Mouse (Mus musculus) MEL (cell line): ENCODE data around the gene Pih1d2. TPM values are rescaled to one million over a fixed set of nuclear protein-coding genes. Genes with fewer than 3 reads are reported as not detected.

Experiments
- DNase-seq: peaks from one replicate; pipeline ENCODE4 v3.0.0; 2011; ENCODE audit warnings: low read depth, low spot score
- H3K27ac ChIP-seq: 2 replicates; pipeline ENCODE4 v1.5.1; 2012; ENCODE audit warnings: low read depth, mild to moderate bottlenecking, control low read depth, low read length, moderate library complexity; ENCODE audit not compliant: control insufficient read depth
- H3K27me3 ChIP-seq, 2 experiments: fragments of 150-350 bp in 1 of 2; sonication (generic) in 1 of 2; 2 replicates each; pipeline ENCODE4 v1.6.1; 2012; ENCODE audit warnings: low read length in 2 of 2, mild to moderate bottlenecking in 2 of 2, improper control_type of control experiment in 1 of 2, moderate library complexity in 1 of 2; ENCODE audit not compliant: insufficient read depth in 2 of 2, control insufficient read depth in 1 of 2
- H3K36me3 ChIP-seq, 2 experiments: 2 replicates each; pipeline ENCODE4 v1.6.1; 2012 to 2014; ENCODE audit warnings: low read length in 2 of 2, improper control_type of control experiment in 1 of 2, inconsistent platforms in 1 of 2, mild to moderate bottlenecking in 1 of 2; ENCODE audit not compliant: insufficient read depth in 2 of 2, control insufficient read depth in 1 of 2
- H3K4me1 ChIP-seq, 2 experiments: fragments of 150-350 bp in 1 of 2; sonication (generic) in 1 of 2; 2 replicates each; pipeline ENCODE4 v1.6.1; 2012; ENCODE audit warnings: low read length in 2 of 2, improper control_type of control experiment in 1 of 2, mild to moderate bottlenecking in 1 of 2; ENCODE audit not compliant: insufficient read depth in 2 of 2, control insufficient read depth in 1 of 2
- H3K4me3 ChIP-seq, 2 experiments: fragments of 150-350 bp in 1 of 2; sonication (generic) in 1 of 2; 2 replicates each; pipeline ENCODE4 v1.5.1; 2012; ENCODE audit warnings: low read depth in 2 of 2, low read length in 2 of 2, mild to moderate bottlenecking in 2 of 2, moderate library complexity in 2 of 2, control low read depth in 1 of 2, improper control_type of control experiment in 1 of 2; ENCODE audit not compliant: control insufficient read depth in 1 of 2, insufficient read depth in 1 of 2
- H3K79me2 ChIP-seq: 2 replicates; pipeline ENCODE4 v1.6.1; 2012; ENCODE audit warnings: mild to moderate bottlenecking, low read length, moderate library complexity; ENCODE audit not compliant: control insufficient read depth, poor library complexity, insufficient read depth
- H3K9ac ChIP-seq: 2 replicates; pipeline ENCODE4 v1.6.1; 2012; ENCODE audit warnings: low read depth, mild to moderate bottlenecking, control low read depth, low read length, moderate library complexity; ENCODE audit not compliant: control insufficient read depth, poor library complexity, severe bottlenecking
- H3K9me3 ChIP-seq: fragments of 150-350 bp; sonication (generic); replicated peaks from 2 replicates; pipeline ENCODE4 v1.6.1; 2012; ENCODE audit warnings: mild to moderate bottlenecking, low read length, improper control_type of control experiment, moderate library complexity; ENCODE audit not compliant: insufficient read depth
- BHLHE40 ChIP-seq: IDR thresholded peaks from 2 replicates; pipeline ENCODE4 v1.6.1; 2012; ENCODE audit warnings: low read depth, mild to moderate bottlenecking, inconsistent platforms, low read length, improper control_type of control experiment, borderline replicate concordance
- CTCF ChIP-seq, 3 experiments: IDR thresholded peaks in 2 of 3; conservative IDR thresholded peaks in 1 of 3; 2 replicates each; pipeline ENCODE4 v1.5.1; 2011 to 2012; ENCODE audit warnings: low read length in 3 of 3, low read depth in 2 of 3, mild to moderate bottlenecking in 2 of 3, improper control_type of control experiment in 1 of 3, inconsistent platforms in 1 of 3, mixed read lengths in 1 of 3, moderate library complexity in 1 of 3; ENCODE audit not compliant: control insufficient read depth in 1 of 3, insufficient read depth in 1 of 3, poor library complexity in 1 of 3, severe bottlenecking in 1 of 3
- EP300 ChIP-seq, 2 experiments: IDR thresholded peaks; 2 replicates each; pipeline ENCODE4 v1.6.1; 2011; ENCODE audit warnings: improper control_type of control experiment in 2 of 2, low read length in 2 of 2, low read depth in 1 of 2, mild to moderate bottlenecking in 1 of 2
- ETS1 ChIP-seq: IDR thresholded peaks from 2 replicates; pipeline ENCODE4 v1.6.1; 2012; ENCODE audit warnings: low read depth, mild to moderate bottlenecking, inconsistent platforms, low read length, improper control_type of control experiment, moderate library complexity
- HCFC1 ChIP-seq: IDR thresholded peaks from 2 replicates; pipeline ENCODE4 v1.6.1; 2012; ENCODE audit warnings: low read depth, mild to moderate bottlenecking, inconsistent platforms, low read length, improper control_type of control experiment, moderate library complexity
- MAX ChIP-seq: IDR thresholded peaks from 2 replicates; pipeline ENCODE4 v1.6.1; 2011; ENCODE audit warnings: low read length, improper control_type of control experiment
- NELFE ChIP-seq: IDR thresholded peaks from 2 replicates; pipeline ENCODE4 v1.6.1; 2011; ENCODE audit warnings: low read depth, low read length, improper control_type of control experiment
- POLR2A ChIP-seq, 2 experiments: IDR thresholded peaks; 2 replicates each; pipeline ENCODE4 v1.6.1; 2011 to 2012; ENCODE audit warnings: low read length in 2 of 2, mild to moderate bottlenecking in 2 of 2, control low read depth in 1 of 2, improper control_type of control experiment in 1 of 2, low read depth in 1 of 2, moderate library complexity in 1 of 2; ENCODE audit not compliant: control insufficient read depth in 1 of 2, insufficient read depth in 1 of 2, poor library complexity in 1 of 2
- POLR2AphosphoS2 ChIP-seq: IDR thresholded peaks from 2 replicates; pipeline ENCODE4 v1.6.1; 2011; ENCODE audit warnings: low read length, improper control_type of control experiment
- RAD21 ChIP-seq: IDR thresholded peaks from 2 replicates; pipeline ENCODE4 v1.6.1; 2011; ENCODE audit warnings: mild to moderate bottlenecking, low read depth, low read length, improper control_type of control experiment
- RCOR1 ChIP-seq: IDR thresholded peaks from 2 replicates; pipeline ENCODE4 v1.6.1; 2012; ENCODE audit warnings: low read depth, mild to moderate bottlenecking, inconsistent platforms, low read length, improper control_type of control experiment
- SIN3A ChIP-seq: IDR thresholded peaks from 2 replicates; pipeline ENCODE4 v1.6.1; 2012; ENCODE audit warnings: low read length, improper control_type of control experiment, inconsistent platforms
- SMC3 ChIP-seq: IDR thresholded peaks from 2 replicates; pipeline ENCODE4 v1.6.1; 2011; ENCODE audit warnings: low read depth, low read length, improper control_type of control experiment
- UBTF ChIP-seq: IDR thresholded peaks from 2 replicates; pipeline ENCODE4 v1.6.1; 2012; ENCODE audit warnings: low read depth, mild to moderate bottlenecking, inconsistent platforms, low read length, improper control_type of control experiment, moderate library complexity, borderline replicate concordance; ENCODE audit not compliant: insufficient read depth
- USF1 ChIP-seq: IDR thresholded peaks from 2 replicates; pipeline ENCODE4 v1.6.1; 2014; ENCODE audit warnings: low read depth, mild to moderate bottlenecking, inconsistent platforms, low read length, improper control_type of control experiment, moderate library complexity
- ZC3H11A ChIP-seq: IDR thresholded peaks from 2 replicates; pipeline ENCODE4 v1.6.1; 2012; ENCODE audit warnings: low read depth, mild to moderate bottlenecking, inconsistent platforms, low read length, improper control_type of control experiment
- ZKSCAN1 ChIP-seq: IDR thresholded peaks from 2 replicates; pipeline ENCODE4 v1.6.1; 2012; ENCODE audit warnings: low read depth, mild to moderate bottlenecking, inconsistent platforms, low read length, improper control_type of control experiment, moderate library complexity
- ZMIZ1 ChIP-seq: IDR thresholded peaks from 2 replicates; pipeline ENCODE4 v1.6.1; 2012; ENCODE audit warnings: low read depth, mild to moderate bottlenecking, inconsistent platforms, low read length, improper control_type of control experiment, moderate library complexity
- polyA plus RNA-seq, 2 experiments: library from polyadenylated mRNA; stranded (reverse) in 1 of 2; unstranded in 1 of 2; fragments of >175 nt in 1 of 2; fragments of >200 nt in 1 of 2; gene quantifications; 2 replicates each; pipeline versions ENCODE4 v1.2.1 to v1.2.4; 2012; ENCODE audit warnings: low replicate concordance in 2 of 2, low read depth in 1 of 2; ENCODE audit not compliant: insufficient read length in 2 of 2, insufficient read depth in 1 of 2, missing spikeins in 1 of 2
- total RNA-seq: library from RNA; depleted of rRNA; stranded (reverse); fragments of 300-350 nt; gene quantifications from 2 replicates; pipeline ENCODE4 v1.2.3, GENCODE M21; 2012

Pih1d2 gene
- total and polyA plus RNA-seq, 3 experiments: 4.6 to 5.3 TPM; not detected in 1

DNA sequence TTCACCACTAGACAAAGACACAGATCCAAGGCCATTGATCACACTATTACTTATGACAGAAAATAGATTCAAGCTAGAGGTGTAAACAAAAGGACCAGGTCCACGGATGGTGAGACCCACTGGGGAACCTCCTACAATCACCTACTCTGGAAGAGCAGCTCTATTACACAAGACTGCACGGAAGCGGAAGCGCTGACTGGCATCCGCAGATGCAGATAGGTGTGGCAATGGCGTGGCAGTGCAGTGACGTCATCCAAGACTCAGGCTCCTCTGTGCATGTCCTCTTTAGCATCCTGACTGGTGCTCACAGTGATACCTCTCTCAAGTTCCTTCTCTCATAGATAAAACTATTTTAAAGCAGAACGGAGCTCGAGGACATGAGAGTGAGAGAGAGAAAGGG, 24.2 kb upstream of the Pih1d2 start:
- no peaks in the 10 kb centered on the region for H3K9me3 ChIP-seq
- peaks cover 0 to 7% of the 10 kb centered on the region in 2 experiments; a peak in 2 of 4 replicates for H3K36me3 ChIP-seq
- H3K4me1 ChIP-seq: no peaks in the 10 kb centered on the region
- TF ChIP-seq ETS1 (no peak), UBTF (no peak), RAD21 (no peak), POLR2AphosphoS2 (no peak), ZKSCAN1 (no peak), POLR2A (IDR thresholded peaks at IDR 0.05; ENCODE audit: control insufficient read depth in 1 of 2, insufficient read depth in 1 of 2, low read depth in 1 of 2, low read length in 2 of 2, poor library complexity in 1 of 2) (no peak), SIN3A (no peak), USF1 (no peak), CTCF (IDR thresholded peaks at IDR 0.05 in 2 of 3, conservative IDR thresholded peaks at IDR 0.05 in 1 of 3; ENCODE audit: control insufficient read depth in 1 of 3, insufficient read depth in 1 of 3, low read depth in 2 of 3, low read length in 3 of 3, poor library complexity in 1 of 3, severe bottlenecking in 1 of 3) (no peak), ZMIZ1 (no peak), NELFE (no peak), HCFC1 (no peak), MAX (no peak), EP300 (IDR thresholded peaks at IDR 0.05; ENCODE audit: low read depth in 1 of 2, low read length in 2 of 2) (no peak), RCOR1 (no peak)
- DNase-seq: no peak
- H3K27me3 ChIP-seq: no peaks in the 10 kb centered on the region
- H3K4me3 ChIP-seq: no peak overlapping the region
- H3K79me2 ChIP-seq: no peaks in the 10 kb centered on the region
- no peak overlapping the region for H3K27ac ChIP-seq
- H3K9ac ChIP-seq: no peak overlapping the region

DNA sequence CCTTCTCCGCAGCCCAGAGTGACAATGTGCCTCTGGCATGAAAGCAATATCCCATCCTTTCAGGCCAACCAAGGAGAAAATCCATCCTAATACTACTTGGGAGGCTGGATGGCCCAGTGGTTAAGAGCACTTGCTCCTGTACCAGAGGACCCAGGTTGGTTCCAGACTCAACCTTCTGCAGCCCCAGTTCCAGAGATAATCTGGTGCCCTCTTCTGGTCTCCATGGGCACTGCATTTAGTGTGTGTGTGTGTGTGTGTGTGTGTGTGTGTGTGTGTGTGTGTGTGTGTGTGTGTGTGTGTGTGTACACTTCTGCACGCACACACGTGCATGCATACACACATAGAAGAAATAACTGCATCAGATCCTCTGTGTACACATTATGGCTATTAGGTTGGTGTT, 23.6 kb upstream of the Pih1d2 start:
- no peaks in the 10 kb centered on the region for H3K27me3 ChIP-seq
- H3K9me3 ChIP-seq: no peaks in the 10 kb centered on the region
- H3K27ac ChIP-seq: no peak overlapping the region
- no peak overlapping the region for H3K4me3 ChIP-seq
- H3K79me2 ChIP-seq: no peaks in the 10 kb centered on the region
- H3K9ac ChIP-seq: no peak overlapping the region
- peak; percentile 74 for DNase-seq
- TF ChIP-seq ZC3H11A: peak; percentile 42
- TF ChIP-seq SIN3A: 0 out of 2 replicates have a peak, but pooled peaks have one; percentile 15
- 0 out of 2 replicates have a peak, but pooled peaks have one; percentile 24 for TF ChIP-seq BHLHE40
- peak; percentile 69 for TF ChIP-seq SMC3
- TF ChIP-seq CTCF (IDR thresholded peaks at IDR 0.05 in 2 of 3, conservative IDR thresholded peaks at IDR 0.05 in 1 of 3; ENCODE audit: control insufficient read depth in 1 of 3, insufficient read depth in 1 of 3, low read depth in 2 of 3, low read length in 3 of 3, poor library complexity in 1 of 3, severe bottlenecking in 1 of 3): peak; percentile 55 to 77 (median 67)
- peak; percentile 68 for TF ChIP-seq RAD21
- TF ChIP-seq ZKSCAN1: no peak
- no peak for TF ChIP-seq HCFC1
- peaks cover 0 to 7% of the 10 kb centered on the region in 2 experiments; a peak in 2 of 4 replicates for H3K36me3 ChIP-seq
- H3K4me1 ChIP-seq: no peaks in the 10 kb centered on the region
